Mouse (Mus musculus) thymus, adult 2 months (tissue): ENCODE measurements around the gene Rfx8.

Experiments
- CTCF ChIP-seq: fragments of 200-500 bp; IDR thresholded peaks from 2 replicates; pipeline ENCODE4 v1.5.1; 2012; ENCODE audit warnings: mild to moderate bottlenecking, control low read depth, low read length, moderate library complexity, borderline replicate concordance; ENCODE audit not compliant: control insufficient read depth, poor library complexity, insufficient read depth; ENCODE audit errors: extremely low read depth
- POLR2A ChIP-seq: fragments of 200-500 bp; IDR thresholded peaks from 2 replicates; pipeline ENCODE4 v1.6.1; 2012; ENCODE audit warnings: mild to moderate bottlenecking, low read length, control low read depth, moderate library complexity; ENCODE audit not compliant: control insufficient read depth, poor library complexity, insufficient read depth; ENCODE audit errors: extremely low read depth

DNA sequence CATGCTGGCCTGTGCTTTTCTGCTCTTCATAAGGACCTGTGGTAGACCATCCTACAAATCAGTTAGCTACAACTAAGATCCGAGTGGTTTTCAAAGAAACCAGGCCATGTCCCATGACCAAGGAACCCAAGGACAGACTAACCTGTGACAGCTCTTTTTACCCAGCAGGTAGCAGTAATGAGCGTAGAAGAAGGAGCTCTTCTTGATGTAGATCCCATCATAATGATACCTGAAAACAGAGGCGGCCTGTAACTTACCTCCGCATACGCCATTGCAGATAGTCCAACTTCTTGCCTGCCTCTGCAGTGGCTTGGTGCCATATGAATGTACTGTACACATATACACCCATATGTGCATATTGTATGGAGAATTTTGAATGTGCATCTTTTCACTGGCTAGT is 10.8 kb downstream of the Rfx8 start:
- no peak for TF ChIP-seq CTCF
- TF ChIP-seq POLR2A: no peak
